Mouse (Mus musculus) stomach, postnatal 0 days (tissue): ENCODE data around the gene Gm26938. TPM values are rescaled to one million over a fixed set of nuclear protein-coding genes. Genes with fewer than 3 reads are reported as not detected.
A peak's percentile ranks its signal among the peaks of the same experiment; 100 is the strongest.

Experiments
- ATAC-seq: fragments of 200-750 bp; cut with Nextera tagmentation; 2 replicates; pipeline ENCODE4 v1.8.0; 2017; ENCODE audit not compliant: low FRiP score, low TSS enrichment
- DNase-seq: peaks from one replicate; pipeline ENCODE4 v3.0.0-alpha.2; 2016; ENCODE audit warnings: low spot score
- H3K27ac ChIP-seq: fragments of 300-500 bp; sonication (generic); replicated peaks from 2 replicates; pipeline ENCODE4 v1.5.1; 2014; ENCODE audit warnings: mild to moderate bottlenecking, control low read depth
- H3K27me3 ChIP-seq: fragments of 300-500 bp; sonication (generic); 2 replicates; pipeline ENCODE4 v1.6.1; 2014; ENCODE audit warnings: low read length; ENCODE audit not compliant: control insufficient read depth, insufficient read depth
- H3K36me3 ChIP-seq: fragments of 300-500 bp; sonication (generic); 2 replicates; pipeline ENCODE4 v1.6.1; 2014; ENCODE audit warnings: low read length, mixed read lengths; ENCODE audit not compliant: control insufficient read depth, insufficient read depth
- H3K4me1 ChIP-seq: fragments of 300-500 bp; sonication (generic); replicated peaks from 2 replicates; pipeline ENCODE4 v1.6.1; 2014; ENCODE audit warnings: antibody characterized with exemption; ENCODE audit not compliant: control insufficient read depth, insufficient read depth
- H3K4me2 ChIP-seq: fragments of 300-500 bp; sonication (generic); replicated peaks from 2 replicates; pipeline ENCODE4 v1.6.1; 2014; ENCODE audit warnings: low read depth, mild to moderate bottlenecking, control low read depth, moderate library complexity
- H3K4me3 ChIP-seq: fragments of 300-500 bp; sonication (generic); 2 replicates; pipeline ENCODE4 v1.5.1; 2014; ENCODE audit warnings: low read depth, low read length, control low read depth
- H3K9ac ChIP-seq: fragments of 300-500 bp; sonication (generic); 2 replicates; pipeline ENCODE4 v1.6.1; 2014; ENCODE audit warnings: mild to moderate bottlenecking, low read length, control low read depth, mixed read lengths
- H3K9me3 ChIP-seq: fragments of 300-500 bp; sonication (generic); 2 replicates; pipeline ENCODE4 v1.6.1; 2016; ENCODE audit warnings: low read length; ENCODE audit not compliant: control insufficient read depth
- CTCF ChIP-seq: IDR thresholded peaks from 2 replicates; pipeline ENCODE4 v1.5.1; 2016; ENCODE audit warnings: antibody characterized with exemption, low read depth, mild to moderate bottlenecking, moderate library complexity
- EP300 ChIP-seq: optimal IDR thresholded peaks from 2 replicates; pipeline ENCODE3; 2016; ENCODE audit warnings: antibody characterized with exemption
- WGBS: fragments of 180-500 bp; shearing (Covaris S2); extraction: QIAGEN DNeasy Blood & Tissue Kit; methylation state at CpG from one replicate; pipeline ENCODE4 v1.1.7; 2014; 5-methylcytosine and 5-hydroxymethylcytosine counted together
- polyA plus RNA-seq: library from polyadenylated mRNA; unstranded; fragments of >200 nt; fragmentation: Nextera tagmentation; extraction: Ambion mirVana; gene quantifications from 2 replicates; pipeline ENCODE4 v1.2.1, GENCODE M21; 2015

The Gm26938 gene
- polyA plus RNA-seq: not detected in 2 replicates

DNA sequence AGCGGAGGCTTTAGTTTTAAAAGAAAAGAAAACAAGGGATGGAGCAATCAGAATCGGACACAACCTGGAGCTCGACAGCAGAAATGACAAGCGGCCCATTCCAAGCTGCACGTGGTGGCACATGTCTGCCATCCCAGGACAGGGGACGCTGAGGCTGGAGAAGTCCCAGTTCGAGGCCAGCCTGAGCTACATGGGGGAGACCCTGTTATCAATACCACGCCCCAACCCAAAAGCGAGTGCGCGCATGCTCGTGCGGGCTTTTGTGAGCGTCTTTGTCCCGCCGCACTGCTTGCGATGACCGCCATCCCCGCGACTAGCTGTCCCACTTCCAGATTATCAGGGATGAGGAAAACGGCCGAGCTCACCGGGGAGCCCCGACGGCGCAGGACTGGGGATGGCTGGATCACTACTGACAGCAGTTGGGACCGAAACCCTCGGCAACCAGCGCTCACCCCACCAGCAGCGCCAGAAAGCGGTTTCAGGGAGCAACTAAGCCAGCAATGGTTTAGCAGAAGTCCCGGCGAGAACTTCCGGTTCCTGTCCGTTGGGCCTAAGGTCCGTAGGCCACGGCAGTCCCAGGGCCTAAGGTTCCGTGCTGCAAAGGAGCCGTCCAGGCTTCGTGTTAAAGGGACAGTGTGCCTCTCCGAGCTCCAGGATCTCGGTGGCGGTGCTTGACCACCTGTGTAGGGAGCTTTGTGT is at the start of gene Gm26938, which contains the start of gene Psmg3:
TSS of gene Gm26938 (minus strand) at position 51 of the 699 bp plus-strand sequence.
TSS of gene Psmg3 (minus strand) at position 529 of the 699 bp plus-strand sequence.
- Histone ChIP-seq H3K27me3 (no peaks in the 10 kb centered on the region), H3K9me3 (no peaks in the 10 kb centered on the region), H3K27ac (peak within 1 kb of the TSS; percentile 70), H3K4me1 (peaks cover 3% of the 10 kb centered on the region), H3K9ac (peak within 1 kb of the TSS; percentile 87), H3K4me2 (peak within 1 kb of the TSS; percentile 67), H3K36me3 (peaks cover 8% of the 10 kb centered on the region; the same call in 1 of the 2 replicates), H3K4me3 (peak within 1 kb of the TSS; percentile 80)
- TF ChIP-seq EP300 (no peak), CTCF (no peak)
- WGBS: under 1% methylated on average over 43 of the region's 43 CpGs
- ATAC-seq: peak; percentile 72
- DNase-seq: peak; percentile 90

DNA sequence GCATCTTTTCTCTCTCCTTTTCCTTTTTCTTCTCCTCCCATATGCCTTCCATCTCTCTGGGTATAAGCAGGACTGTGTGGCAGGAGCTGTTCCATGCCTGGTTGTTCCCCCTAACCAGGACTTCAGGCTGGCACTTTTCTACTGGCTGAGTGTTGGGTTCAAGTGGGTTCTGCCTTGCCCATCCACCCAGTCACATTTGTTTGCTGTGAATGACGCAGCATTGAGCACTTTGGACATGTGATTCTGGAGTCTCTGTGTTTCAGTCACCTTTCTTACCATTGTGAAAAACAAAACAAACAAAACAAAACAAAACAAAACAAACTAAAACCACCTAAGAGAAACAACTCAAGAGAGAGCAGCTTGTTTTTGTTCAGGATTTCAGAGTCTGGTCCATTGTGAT is 45.3 kb upstream of the Gm26938 start:
- WGBS: 80% methylated on average over 1 of the region's 1 CpGs
- no peak for ATAC-seq
- no peak overlapping the region for H3K4me2 ChIP-seq
- H3K4me1 ChIP-seq: no peaks in the 10 kb centered on the region
- DNase-seq: no peak
- H3K9me3 ChIP-seq: no peaks in the 10 kb centered on the region
- TF ChIP-seq CTCF (no peak), EP300 (no peak)
- H3K27me3 ChIP-seq: no peaks in the 10 kb centered on the region
- no peak overlapping the region for H3K9ac ChIP-seq
- H3K27ac ChIP-seq: no peak overlapping the region
- H3K36me3 ChIP-seq: no peaks in the 10 kb centered on the region
- no peak overlapping the region for H3K4me3 ChIP-seq

- H3K4me1 ChIP-seq: no peaks in the 10 kb centered on the region
- H3K27me3 ChIP-seq: no peaks in the 10 kb centered on the region
- no peak overlapping the region for H3K9ac ChIP-seq
- WGBS: 10% methylated on average over 4 of the region's 4 CpGs
- TF ChIP-seq EP300 (no peak), CTCF (no peak)
- H3K27ac ChIP-seq: no peak overlapping the region
- no peak for DNase-seq
- H3K9me3 ChIP-seq: no peaks in the 10 kb centered on the region
- ATAC-seq: no peak
- no peak overlapping the region for H3K4me2 ChIP-seq
- no peak overlapping the region for H3K4me3 ChIP-seq
- H3K36me3 ChIP-seq: no peaks in the 10 kb centered on the region
Measured at GRCm38 (mm10) chr5:139870886-139871285, 44.7 kb upstream of the Gm26938 start.

GRCm38 (mm10) chr5:139862759-139863158 is 36.6 kb upstream of the Gm26938 start:
- Histone ChIP-seq H3K9me3 (no peaks in the 10 kb centered on the region), H3K4me3 (no peak overlapping the region), H3K4me2 (no peak overlapping the region), H3K9ac (no peak overlapping the region), H3K4me1 (no peaks in the 10 kb centered on the region), H3K27me3 (no peaks in the 10 kb centered on the region), H3K36me3 (no peaks in the 10 kb centered on the region), H3K27ac (no peak overlapping the region)
- WGBS: 27% methylated on average over 4 of the region's 4 CpGs
- ATAC-seq (no peak), DNase-seq (peak; percentile 60)
- no peak for TF ChIP-seq CTCF
- TF ChIP-seq EP300: no peak

DNA sequence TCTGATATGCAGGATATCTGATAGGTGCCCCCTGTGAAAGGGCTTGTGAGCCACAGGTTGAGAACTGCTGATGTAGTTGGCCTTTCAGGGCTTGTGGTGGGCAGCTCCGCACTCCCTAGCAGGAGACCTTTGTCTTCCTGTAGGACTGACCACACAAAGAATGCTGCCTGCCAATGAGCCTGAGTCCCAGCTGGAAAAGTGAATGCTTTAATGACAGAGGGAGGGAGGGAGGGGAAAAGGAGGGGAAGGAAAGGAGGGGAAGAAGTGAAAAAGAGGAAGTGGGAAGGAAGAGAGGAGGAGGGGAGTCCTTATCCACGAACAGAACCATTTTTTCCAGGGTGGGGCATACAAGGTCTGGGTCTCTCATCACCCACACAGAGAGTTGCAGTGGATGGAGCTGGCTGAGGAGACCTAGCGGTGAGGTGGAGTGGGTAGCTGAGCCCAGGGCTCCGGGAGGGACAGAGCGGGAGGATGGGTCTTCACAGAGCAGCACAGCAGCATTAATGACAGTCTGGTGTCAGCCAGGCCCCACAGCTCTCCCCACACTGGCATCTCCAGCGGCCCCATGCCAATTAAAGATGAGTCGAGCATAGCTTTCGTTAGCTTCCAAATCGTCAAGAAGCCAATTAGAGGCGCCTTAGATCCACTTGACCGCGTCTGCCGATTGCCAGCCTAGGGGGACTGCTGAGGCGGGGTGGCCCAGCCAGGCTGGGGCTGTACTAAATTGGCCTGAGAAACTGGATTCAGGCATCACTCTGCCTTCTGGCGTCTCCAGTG is 34.3 kb upstream of the Gm26938 start:
- no peak overlapping the region for H3K4me3 ChIP-seq
- H3K36me3 ChIP-seq: no peaks in the 10 kb centered on the region
- WGBS: 54% methylated on average over 15 of the region's 15 CpGs
- no peak overlapping the region for H3K4me2 ChIP-seq
- TF ChIP-seq CTCF: no peak
- TF ChIP-seq EP300: no peak
- H3K9me3 ChIP-seq: no peaks in the 10 kb centered on the region
- ATAC-seq (no peak), DNase-seq (no peak)
- no peak overlapping the region for H3K27ac ChIP-seq
- H3K9ac ChIP-seq: no peak overlapping the region
- no peaks in the 10 kb centered on the region for H3K27me3 ChIP-seq
- H3K4me1 ChIP-seq: no peaks in the 10 kb centered on the region
